Mouse (Mus musculus) kidney, postnatal 25 days (tissue): ENCODE measurements at regions not wholly inside any gene's neighbourhood (a gene's known extent, or its start where the extent isn't known, plus 50 kb on each side); places are given as distances from the start of the nearest gene placed in this dataset.

Experiments used
- DNase-seq, 2 experiments: peaks; one replicate each; pipeline ENCODE4 v3.0.0; 2021; ENCODE audit warnings: mixed read lengths in 2 of 2

- no peak for DNase-seq
Measured at GRCm38 (mm10) chr4:26637859-26638258, 291.2 kb upstream of the Manea start.

DNA sequence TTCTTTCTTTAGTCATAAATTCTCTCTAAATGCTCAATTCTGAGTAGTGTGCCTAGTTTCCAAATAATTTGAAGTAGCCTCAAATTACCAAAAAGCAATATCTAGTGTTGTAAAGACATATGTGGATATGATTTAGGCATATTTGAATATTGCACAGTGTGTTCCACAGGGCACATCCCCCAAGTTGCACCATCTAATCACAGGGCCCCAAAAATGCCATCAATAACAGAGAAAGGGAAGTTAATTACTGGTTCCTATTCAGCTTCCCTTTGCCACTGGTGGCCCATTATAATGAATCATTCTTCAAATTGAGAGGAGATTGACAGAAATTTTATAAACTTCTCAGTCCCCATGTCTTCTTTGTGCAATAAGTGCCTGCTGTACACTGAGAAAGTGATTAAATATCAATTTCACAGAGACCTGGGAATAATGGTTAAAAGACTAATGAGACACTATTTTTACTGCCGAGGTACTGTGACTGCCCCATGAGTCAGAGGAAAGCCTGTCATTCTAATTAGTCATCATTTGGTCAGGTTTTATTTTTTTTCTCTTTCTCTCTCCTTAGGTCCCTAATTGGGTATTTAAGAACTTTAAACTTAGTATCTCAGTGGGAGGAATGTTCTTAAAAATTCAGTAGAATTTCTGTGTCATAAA, 284.0 kb upstream of the Manea start:
- no peak for DNase-seq

DNA sequence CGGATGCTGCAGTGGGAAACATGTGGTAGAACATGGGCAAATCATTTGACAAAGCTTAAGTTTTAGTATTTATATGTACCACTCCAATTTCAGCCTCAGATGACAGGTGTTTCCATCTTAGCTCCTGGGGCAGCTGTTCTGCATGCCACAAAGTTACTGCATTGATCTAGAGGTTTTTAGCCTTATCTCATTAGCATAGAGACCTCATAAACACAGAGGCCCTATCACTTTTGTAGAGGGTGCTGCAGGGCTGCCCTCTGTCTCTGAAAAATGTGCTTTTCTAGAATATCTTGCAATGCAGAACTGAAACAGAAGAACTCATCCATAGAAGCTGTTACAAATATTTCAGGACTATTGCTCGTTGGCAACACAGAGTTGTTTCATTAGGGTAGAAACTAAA, 283.0 kb upstream of the Manea start:
- no peak for DNase-seq

GRCm38 (mm10) chr4:26627744-26628143, 281.1 kb upstream of the Manea start:
- no peak for DNase-seq

GRCm38 (mm10) chr4:26589081-26589869, 242.6 kb upstream of the Manea start:
- DNase-seq: no peak

GRCm38 (mm10) chr4:26555690-26556089, 209.0 kb upstream of the Manea start:
- DNase-seq: no peak

DNA sequence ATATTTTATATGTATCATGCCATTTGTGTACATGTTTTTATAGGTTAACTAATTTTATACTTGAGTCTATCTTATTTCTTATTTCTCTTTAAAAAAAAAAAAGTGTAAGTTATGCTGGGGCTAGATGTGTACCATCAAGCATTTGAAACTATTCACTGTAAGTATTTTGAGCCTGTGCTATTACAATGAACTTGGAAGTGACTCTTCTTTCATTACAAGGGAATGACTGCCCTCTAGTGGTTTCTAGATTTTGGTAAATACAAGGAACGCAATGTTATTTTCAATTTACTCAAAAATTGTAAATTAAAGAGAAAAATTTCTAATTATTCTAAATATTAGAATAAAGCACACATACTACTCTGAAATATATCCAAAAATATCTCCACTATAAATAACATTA, 197.1 kb upstream of the Manea start:
- no peak for DNase-seq

- no peak for DNase-seq
Measured at GRCm38 (mm10) chr4:26542511-26542910, 195.8 kb upstream of the Manea start.

GRCm38 (mm10) chr4:26508004-26508403, 161.3 kb upstream of the Manea start:
- no peak for DNase-seq

- no peak for DNase-seq
Measured at GRCm38 (mm10) chr4:26494262-26494661, 147.6 kb upstream of the Manea start.

GRCm38 (mm10) chr4:26474913-26475312, 128.2 kb upstream of the Manea start:
- DNase-seq: no peak

DNA sequence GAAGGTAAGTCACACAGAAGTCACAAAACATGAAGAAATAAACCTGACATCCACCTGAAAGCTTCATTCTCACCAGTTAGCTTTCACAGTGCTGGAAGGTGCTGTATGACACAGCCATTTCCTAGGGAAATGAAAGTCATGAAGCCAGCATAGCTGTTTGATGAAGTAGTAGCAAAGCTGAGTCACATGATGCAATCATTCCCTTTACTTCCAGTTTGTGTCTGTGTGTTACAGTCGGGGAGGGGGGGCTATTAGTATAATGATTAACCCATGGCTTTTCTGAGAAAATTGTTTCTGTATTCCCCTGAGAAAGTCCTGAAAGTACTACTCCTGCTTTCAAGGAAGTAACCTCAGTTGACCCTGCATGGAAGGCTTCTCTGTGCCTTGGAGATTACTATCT, 94.8 kb upstream of the Manea start:
- DNase-seq: peak in 1 of 2 experiments; percentile 5

- no peak for DNase-seq
Measured at GRCm38 (mm10) chr4:26422084-26422483, 75.4 kb upstream of the Manea start.

GRCm38 (mm10) chr4:26404266-26404665, 57.6 kb upstream of the Manea start:
- no peak for DNase-seq

DNA sequence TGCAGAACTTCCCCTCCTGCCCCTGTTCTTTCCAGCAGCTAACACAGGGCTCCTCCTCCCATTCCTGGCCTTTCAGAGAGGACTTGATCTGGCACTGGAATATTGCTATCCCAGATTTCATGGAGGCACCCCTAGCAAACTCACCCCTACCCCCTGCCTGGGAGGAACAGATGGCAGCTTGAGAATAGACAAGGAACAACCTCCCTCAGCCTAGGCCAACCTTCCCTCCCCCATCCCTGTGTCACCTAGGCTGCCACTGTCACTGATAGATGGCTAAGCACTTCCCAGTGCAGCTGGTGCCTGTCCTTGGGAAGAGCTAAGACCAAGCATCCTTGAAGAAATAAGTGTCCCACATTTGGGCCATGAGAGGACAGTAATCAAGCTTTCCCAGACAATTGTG, 55.5 kb upstream of the Manea start:
- DNase-seq: no peak
